Mouse (Mus musculus) retina, postnatal 1 day (tissue): ENCODE results near the gene Chst15.
A peak's percentile ranks its signal among the peaks of the same experiment; 100 is the strongest.

Experiments
- DNase-seq: peaks from one replicate; pipeline ENCODE4 v3.0.0-alpha.2; 2012

Gene Chst15

GRCm38 (mm10) chr7:132317036-132317541 lies at the start of gene Chst15:
Gene Chst15 (minus strand): TSS chr7:132317228.
- DNase-seq, result peak; percentile 75

- no peak for DNase-seq
Measured at GRCm38 (mm10) chr7:132365703-132366384, 48.8 kb upstream of the Chst15 start.

- DNase-seq, result no peak
Measured at GRCm38 (mm10) chr7:132365111-132365510, 48.1 kb upstream of the Chst15 start.

GRCm38 (mm10) chr7:132364506-132364905 lies 47.5 kb upstream of the Chst15 start:
- DNase-seq, result no peak

GRCm38 (mm10) chr7:132360336-132360735 lies 43.3 kb upstream of the Chst15 start:
- no peak for DNase-seq

- DNase-seq, result no peak
Measured at GRCm38 (mm10) chr7:132358709-132359108, 41.7 kb upstream of the Chst15 start.

GRCm38 (mm10) chr7:132358250-132358649 lies 41.2 kb upstream of the Chst15 start:
- no peak for DNase-seq

- no peak for DNase-seq
Measured at GRCm38 (mm10) chr7:132357841-132358237, 40.8 kb upstream of the Chst15 start.

- no peak for DNase-seq
Measured at GRCm38 (mm10) chr7:132356881-132357840, 40.1 kb upstream of the Chst15 start.

GRCm38 (mm10) chr7:132356185-132356584 lies 39.2 kb upstream of the Chst15 start:
- DNase-seq, result no peak

- no peak for DNase-seq
Measured at GRCm38 (mm10) chr7:132355767-132356166, 38.7 kb upstream of the Chst15 start.

GRCm38 (mm10) chr7:132349075-132349572 lies 32.1 kb upstream of the Chst15 start:
- DNase-seq, result no peak

- no peak for DNase-seq
Measured at GRCm38 (mm10) chr7:132347273-132348045, 30.4 kb upstream of the Chst15 start.

GRCm38 (mm10) chr7:132345526-132346070 lies 28.6 kb upstream of the Chst15 start:
- no peak for DNase-seq

GRCm38 (mm10) chr7:132344606-132345005 lies 27.6 kb upstream of the Chst15 start:
- DNase-seq, result no peak

GRCm38 (mm10) chr7:132343900-132344299 lies 26.9 kb upstream of the Chst15 start:
- DNase-seq, result no peak

- DNase-seq, result no peak
Measured at GRCm38 (mm10) chr7:132343146-132343545, 26.1 kb upstream of the Chst15 start.

GRCm38 (mm10) chr7:132339041-132339839 lies 22.2 kb upstream of the Chst15 start:
- no peak for DNase-seq

GRCm38 (mm10) chr7:132338350-132338749 lies 21.3 kb upstream of the Chst15 start:
- no peak for DNase-seq

GRCm38 (mm10) chr7:132337268-132337917 lies 20.4 kb upstream of the Chst15 start:
- no peak for DNase-seq

GRCm38 (mm10) chr7:132336781-132337180 lies 19.8 kb upstream of the Chst15 start:
- DNase-seq, result no peak
